Mouse (Mus musculus) forebrain, embryonic 15.5 days (tissue): ENCODE measurements around the gene Bicra. TPM values are rescaled to one million over a fixed set of nuclear protein-coding genes. Genes with fewer than 3 reads are reported as not detected.

Experiments
- ATAC-seq: fragments of 200-750 bp; cut with Nextera tagmentation; replicated peaks from 2 replicates; pipeline ENCODE4 v1.8.0; 2017; ENCODE audit warnings: mild to moderate bottlenecking, moderate TSS enrichment, moderate library complexity
- H3K27ac ChIP-seq: fragments of 300-500 bp; sonication (generic); replicated peaks from 2 replicates; pipeline ENCODE4 v1.5.1; 2015; ENCODE audit warnings: mild to moderate bottlenecking, inconsistent platforms
- H3K27me3 ChIP-seq: fragments of 300-500 bp; sonication (generic); 2 replicates; pipeline ENCODE4 v1.6.1; 2015; ENCODE audit warnings: inconsistent platforms
- H3K36me3 ChIP-seq: fragments of 300-500 bp; sonication (generic); 2 replicates; pipeline ENCODE4 v1.6.1; 2015; ENCODE audit warnings: mild to moderate bottlenecking, inconsistent platforms
- H3K4me1 ChIP-seq: fragments of 300-500 bp; sonication (generic); 2 replicates; pipeline ENCODE4 v1.6.1; 2015; ENCODE audit warnings: inconsistent platforms
- H3K4me2 ChIP-seq: fragments of 300-500 bp; sonication (generic); replicated peaks from 2 replicates; pipeline ENCODE4 v1.6.1; 2015; ENCODE audit warnings: mild to moderate bottlenecking, inconsistent platforms
- H3K4me3 ChIP-seq: fragments of 300-500 bp; sonication (generic); 2 replicates; pipeline ENCODE4 v1.5.1; 2015; ENCODE audit warnings: mild to moderate bottlenecking, inconsistent platforms
- H3K9ac ChIP-seq: fragments of 300-500 bp; sonication (generic); replicated peaks from 2 replicates; pipeline ENCODE4 v1.6.1; 2015; ENCODE audit warnings: mild to moderate bottlenecking, inconsistent platforms
- H3K9me3 ChIP-seq: fragments of 300-500 bp; sonication (generic); 2 replicates; pipeline ENCODE4 v1.6.1; 2016; ENCODE audit warnings: inconsistent platforms
- WGBS: fragments of 180-500 bp; shearing (Covaris S2); methylation state at CpG from one replicate; pipeline ENCODE4 v1.1.7; 2015; ENCODE audit warnings: mixed read lengths; 5-methylcytosine and 5-hydroxymethylcytosine counted together
- polyA plus RNA-seq: library from polyadenylated mRNA; unstranded; fragments of >200 nt; fragmentation: Nextera tagmentation; extraction: Ambion mirVana; gene quantifications from 2 replicates; pipeline ENCODE4 v1.2.1, GENCODE M21; 2015

The Bicra gene
- polyA plus RNA-seq, 1 experiment from 2014 or later = 10.1 TPM

GRCm38 (mm10) chr7:16028102-16028927 lies 19.4 kb downstream of the Bicra start:
- Histone ChIP-seq H3K4me1 (0 out of 2 replicates have a peak, but pooled peaks cover 5% of the 10 kb centered on the region), H3K4me2 (no peak overlapping the region), H3K27me3 (no peaks in the 10 kb centered on the region), H3K4me3 (no peak overlapping the region), H3K36me3 (no peaks in the 10 kb centered on the region; the same call in 1 of the 2 replicates), H3K9ac (no peak overlapping the region), H3K27ac (no peak overlapping the region), H3K9me3 (no peaks in the 10 kb centered on the region)
- WGBS = 83% methylated on average over 6 of the region's 6 CpGs
- no peak for ATAC-seq

- no peaks in the 10 kb centered on the region for H3K9me3 ChIP-seq
- no peak overlapping the region for H3K9ac ChIP-seq
- H3K4me3 ChIP-seq = no peak overlapping the region
- ATAC-seq = no peak
- no peaks in the 10 kb centered on the region for H3K36me3 ChIP-seq
- WGBS = 92% methylated on average over 8 of the region's 8 CpGs
- H3K4me2 ChIP-seq = no peak overlapping the region
- H3K4me1 ChIP-seq = peaks cover 13% of the 10 kb centered on the region; the same call in 1 of the 2 replicates
- H3K27ac ChIP-seq = no peak overlapping the region
- H3K27me3 ChIP-seq = no peaks in the 10 kb centered on the region
Measured at GRCm38 (mm10) chr7:16024603-16025222, 23.0 kb downstream of the Bicra start.

- no peak for ATAC-seq
- H3K4me3 ChIP-seq = no peak overlapping the region
- H3K36me3 ChIP-seq = no peaks in the 10 kb centered on the region
- peaks cover 9% of the 10 kb centered on the region; the same call in 1 of the 2 replicates for H3K4me1 ChIP-seq
- 94% methylated on average over 5 of the region's 5 CpGs for WGBS
- H3K4me2 ChIP-seq = no peak overlapping the region
- no peaks in the 10 kb centered on the region for H3K27me3 ChIP-seq
- no peak overlapping the region for H3K27ac ChIP-seq
- no peak overlapping the region for H3K9ac ChIP-seq
- no peaks in the 10 kb centered on the region for H3K9me3 ChIP-seq
Measured at GRCm38 (mm10) chr7:16019256-16020094, 28.2 kb downstream of the Bicra start.

- WGBS = 92% methylated on average over 9 of the region's 9 CpGs
- ATAC-seq = no peak
- Histone ChIP-seq H3K27me3 (no peaks in the 10 kb centered on the region), H3K4me2 (no peak overlapping the region), H3K9ac (no peak overlapping the region), H3K4me1 (peaks cover 7% of the 10 kb centered on the region; the same call in 1 of the 2 replicates), H3K9me3 (no peaks in the 10 kb centered on the region), H3K27ac (no peak overlapping the region), H3K36me3 (no peaks in the 10 kb centered on the region), H3K4me3 (no peak overlapping the region)
Measured at GRCm38 (mm10) chr7:16018016-16018810, 29.5 kb downstream of the Bicra start.

GRCm38 (mm10) chr7:16015384-16015783 lies 32.3 kb downstream of the Bicra start:
- whole genome bisulfite sequencing = 88% methylated on average over 5 of the region's 5 CpGs
- Histone ChIP-seq H3K9me3 (no peaks in the 10 kb centered on the region), H3K4me2 (no peak overlapping the region), H3K4me1 (no peaks in the 10 kb centered on the region), H3K27ac (no peak overlapping the region), H3K4me3 (no peak overlapping the region), H3K36me3 (no peaks in the 10 kb centered on the region), H3K27me3 (no peaks in the 10 kb centered on the region), H3K9ac (no peak overlapping the region)
- ATAC-seq = no peak

- Histone ChIP-seq H3K9me3 (no peaks in the 10 kb centered on the region), H3K4me2 (no peak overlapping the region), H3K4me1 (no peaks in the 10 kb centered on the region), H3K4me3 (no peak overlapping the region), H3K36me3 (no peaks in the 10 kb centered on the region), H3K27ac (no peak overlapping the region), H3K9ac (no peak overlapping the region), H3K27me3 (no peaks in the 10 kb centered on the region)
- 93% methylated on average over 8 of the region's 8 CpGs for WGBS
- ATAC-seq = no peak
Measured at GRCm38 (mm10) chr7:16014521-16015175, 33.1 kb downstream of the Bicra start.

GRCm38 (mm10) chr7:16013722-16014275 lies 33.9 kb downstream of the Bicra start:
- Histone ChIP-seq H3K4me1 (no peaks in the 10 kb centered on the region), H3K36me3 (no peaks in the 10 kb centered on the region), H3K4me3 (no peak overlapping the region), H3K9me3 (no peaks in the 10 kb centered on the region), H3K27me3 (no peaks in the 10 kb centered on the region), H3K9ac (no peak overlapping the region), H3K27ac (no peak overlapping the region), H3K4me2 (no peak overlapping the region)
- 91% methylated on average over 5 of the region's 5 CpGs for WGBS
- ATAC-seq = no peak

GRCm38 (mm10) chr7:16012576-16013263 lies 35.0 kb downstream of the Bicra start:
- H3K9me3 ChIP-seq = no peaks in the 10 kb centered on the region
- no peaks in the 10 kb centered on the region for H3K4me1 ChIP-seq
- no peak for ATAC-seq
- 83% methylated on average over 11 of the region's 11 CpGs for WGBS
- no peak overlapping the region for H3K9ac ChIP-seq
- H3K27ac ChIP-seq = no peak overlapping the region
- no peak overlapping the region for H3K4me3 ChIP-seq
- no peaks in the 10 kb centered on the region for H3K27me3 ChIP-seq
- no peaks in the 10 kb centered on the region for H3K36me3 ChIP-seq
- no peak overlapping the region for H3K4me2 ChIP-seq

- Histone ChIP-seq H3K27ac (no peak overlapping the region), H3K4me1 (no peaks in the 10 kb centered on the region), H3K27me3 (no peaks in the 10 kb centered on the region), H3K9ac (no peak overlapping the region), H3K9me3 (no peaks in the 10 kb centered on the region), H3K36me3 (no peaks in the 10 kb centered on the region), H3K4me2 (no peak overlapping the region), H3K4me3 (no peak overlapping the region)
- 90% methylated on average over 7 of the region's 7 CpGs for WGBS
- no peak for ATAC-seq
Measured at GRCm38 (mm10) chr7:16011418-16012085, 36.2 kb downstream of the Bicra start.

- no peak for ATAC-seq
- Histone ChIP-seq H3K36me3 (no peaks in the 10 kb centered on the region), H3K9ac (no peak overlapping the region), H3K4me2 (no peak overlapping the region), H3K27ac (no peak overlapping the region), H3K27me3 (no peaks in the 10 kb centered on the region), H3K4me3 (no peak overlapping the region), H3K9me3 (no peaks in the 10 kb centered on the region), H3K4me1 (no peaks in the 10 kb centered on the region)
- WGBS = 82% methylated on average over 5 of the region's 5 CpGs
Measured at GRCm38 (mm10) chr7:16010649-16011048, 37.1 kb downstream of the Bicra start.
